Mouse (Mus musculus): ENCODE results near the gene Als2cl.

The Als2cl gene

GRCm38 (mm10) chr9:110879191-110879920, at the start of gene Als2cl:
Gene Als2cl (plus strand): TSS chr9:110879870.
- DNase-seq = peak; percentile 69 to 88

- no peak for DNase-seq
These were observed 46.6 kb upstream of the Als2cl start for GRCm38 (mm10) chr9:110833021-110833420.

- no peak for DNase-seq
These were observed 45.3 kb upstream of the Als2cl start, which contains the start of gene Prss45 for GRCm38 (mm10) chr9:110834411-110834810. Gene Prss45 (plus strand): TSS chr9:110834588.

GRCm38 (mm10) chr9:110834961-110835360, 44.7 kb upstream of the Als2cl start:
- no peak for DNase-seq

GRCm38 (mm10) chr9:110836112-110836511, 43.6 kb upstream of the Als2cl start:
- peak in 1 of 2 experiments; percentile 48 for DNase-seq

GRCm38 (mm10) chr9:110840905-110841304, 38.8 kb upstream of the Als2cl start:
- DNase-seq = no peak

- peak in 1 of 2 experiments; percentile 29 for DNase-seq
These were observed 38.2 kb upstream of the Als2cl start for GRCm38 (mm10) chr9:110841438-110841837.

- no peak for DNase-seq
These were observed 35.5 kb upstream of the Als2cl start, which contains the start of gene Prss46 for GRCm38 (mm10) chr9:110844206-110844605. Gene Prss46 (plus strand): TSS chr9:110844506.

- DNase-seq = no peak
These were observed 30.5 kb upstream of the Als2cl start for GRCm38 (mm10) chr9:110849162-110849561.

GRCm38 (mm10) chr9:110855903-110856302, 23.8 kb upstream of the Als2cl start:
- DNase-seq = no peak

- DNase-seq = peak; percentile 39 to 64
These were observed 22.8 kb upstream of the Als2cl start for GRCm38 (mm10) chr9:110856920-110857319.

- DNase-seq = peak in 1 of 2 experiments; percentile 41
These were observed 21.7 kb upstream of the Als2cl start, which contains the start of gene Prss50 for GRCm38 (mm10) chr9:110857781-110858472. Gene Prss50 (plus strand): TSS chr9:110857967.

GRCm38 (mm10) chr9:110858523-110858922, 21.1 kb upstream of the Als2cl start:
- peak in 1 of 2 experiments; percentile 22 for DNase-seq

- peak in 1 of 2 experiments; percentile 4 for DNase-seq
These were observed 20.6 kb upstream of the Als2cl start for GRCm38 (mm10) chr9:110858967-110859596.

- peak; percentile 67 for DNase-seq
These were observed 8.6 kb upstream of the Als2cl start for GRCm38 (mm10) chr9:110871030-110871429.

- DNase-seq = peak; percentile 79 to 84
These were observed 5.7 kb upstream of the Als2cl start for GRCm38 (mm10) chr9:110873681-110874659.

- no peak for DNase-seq
These were observed 4.9 kb upstream of the Als2cl start for GRCm38 (mm10) chr9:110874660-110875191.

- peak; percentile 50 to 82 for DNase-seq
These were observed 4.4 kb upstream of the Als2cl start for GRCm38 (mm10) chr9:110875288-110875695.

GRCm38 (mm10) chr9:110877353-110877752, 2.3 kb upstream of the Als2cl start:
- peak in 1 of 2 experiments; percentile 68 for DNase-seq

- DNase-seq = peak; percentile 80 to 90
These were observed 1.8 kb upstream of the Als2cl start for GRCm38 (mm10) chr9:110877888-110878287.

- DNase-seq = peak; percentile 91 to 95
These were observed 410 bp downstream of the Als2cl start, which contains the start of gene Tmie for GRCm38 (mm10) chr9:110879998-110880561. Gene Tmie (minus strand): TSS chr9:110880113.
